Mouse (Mus musculus) neural tube, embryonic 14.5 days (tissue): ENCODE data around the gene Rapgef5. TPM values are rescaled to one million over a fixed set of nuclear protein-coding genes. Genes with fewer than 3 reads are reported as not detected.

Experiments used
- ATAC-seq: fragments of 200-750 bp; cut with Nextera tagmentation; 2 replicates; pipeline ENCODE4 v1.8.0; 2017; ENCODE audit warnings: low read depth, mild to moderate bottlenecking, moderate TSS enrichment, moderate library complexity
- H3K27ac ChIP-seq: fragments of 300-500 bp; sonication (generic); 2 replicates; pipeline ENCODE4 v1.5.1; 2014; ENCODE audit warnings: low read depth, mild to moderate bottlenecking, control low read depth, low read length, moderate library complexity, mixed read lengths
- H3K27me3 ChIP-seq: fragments of 300-500 bp; sonication (generic); 2 replicates; pipeline ENCODE4 v1.6.1; 2014; ENCODE audit warnings: low read length; ENCODE audit not compliant: control insufficient read depth, insufficient read depth
- H3K36me3 ChIP-seq: fragments of 300-500 bp; sonication (generic); 2 replicates; pipeline ENCODE4 v1.6.1; 2014; ENCODE audit warnings: low read length, mixed read lengths; ENCODE audit not compliant: control insufficient read depth, insufficient read depth
- H3K4me1 ChIP-seq: fragments of 300-500 bp; sonication (generic); 2 replicates; pipeline ENCODE4 v1.6.1; 2014; ENCODE audit warnings: low read length; ENCODE audit not compliant: control insufficient read depth, insufficient read depth
- H3K4me2 ChIP-seq: fragments of 300-500 bp; sonication (generic); 2 replicates; pipeline ENCODE4 v1.6.1; 2014; ENCODE audit warnings: mild to moderate bottlenecking, low read depth, low read length, control low read depth
- H3K4me3 ChIP-seq: fragments of 300-500 bp; sonication (generic); 2 replicates; pipeline ENCODE4 v1.5.1; 2014; ENCODE audit warnings: low read depth, low read length, control low read depth, mixed read lengths
- H3K9ac ChIP-seq: fragments of 300-500 bp; sonication (generic); replicated peaks from 2 replicates; pipeline ENCODE4 v1.6.1; 2014; ENCODE audit warnings: low read depth, mild to moderate bottlenecking, control low read depth, low read length, mixed read lengths
- H3K9me3 ChIP-seq: fragments of 300-500 bp; sonication (generic); 2 replicates; pipeline ENCODE4 v1.6.1; 2016; ENCODE audit warnings: low read length; ENCODE audit not compliant: control insufficient read depth
- WGBS: fragments of 180-500 bp; shearing (Covaris S2); extraction: QIAGEN DNeasy Blood & Tissue Kit; methylation state at CpG from one replicate; pipeline ENCODE4 v1.1.7; 2014; 5-methylcytosine and 5-hydroxymethylcytosine counted together
- polyA plus RNA-seq: library from polyadenylated mRNA; unstranded; fragments of >200 nt; fragmentation: Nextera tagmentation; extraction: Ambion mirVana; gene quantifications from 2 replicates; pipeline ENCODE4 v1.2.1, GENCODE M21; 2014

Rapgef5 gene
- polyA plus RNA-seq, 1 experiment from 2014 or later: 39.4 TPM

DNA sequence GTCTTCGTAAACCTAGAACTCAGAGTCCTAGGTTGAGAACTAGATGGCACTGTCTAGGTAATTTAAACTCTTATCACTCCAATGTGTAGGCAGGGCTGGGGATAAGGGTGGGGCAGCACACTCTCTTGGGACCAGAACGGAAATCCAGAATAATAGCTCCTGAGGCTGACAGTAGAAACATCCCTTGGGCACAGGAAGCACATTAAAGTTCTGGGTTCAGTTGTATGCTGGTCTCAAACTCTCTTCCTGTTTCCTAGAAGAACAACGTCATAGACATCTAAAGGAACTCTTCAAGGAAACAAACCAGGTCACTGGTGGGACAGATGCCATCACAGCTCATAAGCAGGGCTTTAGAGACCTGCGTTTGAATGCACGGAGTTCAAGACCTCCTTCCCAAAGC is 17.0 kb upstream of the Rapgef5 start:
- no peak for ATAC-seq
- Histone ChIP-seq H3K9ac (no peak overlapping the region), H3K4me2 (no peak overlapping the region), H3K36me3 (no peaks in the 10 kb centered on the region), H3K4me3 (no peak overlapping the region), H3K27me3 (no peaks in the 10 kb centered on the region), H3K27ac (no peak overlapping the region), H3K4me1 (no peaks in the 10 kb centered on the region), H3K9me3 (no peaks in the 10 kb centered on the region)
- 91% methylated on average over 5 of the region's 5 CpGs for WGBS

DNA sequence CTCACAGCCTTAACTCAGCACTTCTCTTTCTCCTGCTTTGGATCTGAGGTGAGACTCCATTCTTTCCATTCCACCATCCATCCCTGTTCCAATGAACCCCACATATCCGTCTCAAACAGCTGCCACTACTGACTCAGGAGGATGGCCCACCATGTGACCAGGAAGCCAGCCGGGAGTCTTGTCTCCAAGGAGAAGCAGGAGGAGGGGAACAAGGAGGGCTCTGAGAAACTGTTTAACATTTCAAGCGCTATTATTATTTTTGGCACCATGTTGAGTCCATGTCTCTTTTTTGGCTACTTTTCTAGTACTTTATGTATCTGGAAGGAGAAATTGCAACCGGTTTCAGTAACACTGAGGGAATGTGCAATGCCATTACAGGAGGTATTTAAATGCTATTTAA is 15.1 kb upstream of the Rapgef5 start:
- H3K4me3 ChIP-seq: no peak overlapping the region
- no peaks in the 10 kb centered on the region for H3K4me1 ChIP-seq
- no peaks in the 10 kb centered on the region for H3K27me3 ChIP-seq
- H3K27ac ChIP-seq: no peak overlapping the region
- H3K9ac ChIP-seq: no peak overlapping the region
- 69% methylated on average over 4 of the region's 4 CpGs for WGBS
- ATAC-seq: no peak
- no peaks in the 10 kb centered on the region for H3K36me3 ChIP-seq
- H3K9me3 ChIP-seq: no peaks in the 10 kb centered on the region
- no peak overlapping the region for H3K4me2 ChIP-seq

GRCm38 (mm10) chr12:117502834-117503233 is 13.4 kb upstream of the Rapgef5 start:
- Histone ChIP-seq H3K4me2 (no peak overlapping the region), H3K9me3 (no peaks in the 10 kb centered on the region), H3K36me3 (no peaks in the 10 kb centered on the region), H3K27ac (no peak overlapping the region), H3K9ac (no peak overlapping the region), H3K4me1 (no peaks in the 10 kb centered on the region), H3K27me3 (no peaks in the 10 kb centered on the region), H3K4me3 (no peak overlapping the region)
- ATAC-seq: no peak
- WGBS: 96% methylated on average over 3 of the region's 3 CpGs

- no peaks in the 10 kb centered on the region for H3K4me1 ChIP-seq
- no peaks in the 10 kb centered on the region for H3K9me3 ChIP-seq
- H3K27me3 ChIP-seq: no peaks in the 10 kb centered on the region
- ATAC-seq: no peak
- WGBS: 89% methylated on average over 2 of the region's 2 CpGs
- no peak overlapping the region for H3K27ac ChIP-seq
- no peak overlapping the region for H3K9ac ChIP-seq
- H3K4me3 ChIP-seq: no peak overlapping the region
- no peak overlapping the region for H3K4me2 ChIP-seq
- H3K36me3 ChIP-seq: no peaks in the 10 kb centered on the region
These were observed 11.1 kb upstream of the Rapgef5 start for GRCm38 (mm10) chr12:117505163-117505562.

- H3K36me3 ChIP-seq: no peaks in the 10 kb centered on the region
- H3K4me1 ChIP-seq: no peaks in the 10 kb centered on the region
- H3K4me3 ChIP-seq: no peak overlapping the region
- H3K4me2 ChIP-seq: no peak overlapping the region
- H3K27me3 ChIP-seq: no peaks in the 10 kb centered on the region
- H3K9ac ChIP-seq: no peak overlapping the region
- WGBS: 73% methylated on average over 1 of the region's 1 CpGs
- no peaks in the 10 kb centered on the region for H3K9me3 ChIP-seq
- ATAC-seq: no peak
- H3K27ac ChIP-seq: no peak overlapping the region
These were observed 8.5 kb upstream of the Rapgef5 start for GRCm38 (mm10) chr12:117507772-117508171.

GRCm38 (mm10) chr12:117509919-117510318 is 6.4 kb upstream of the Rapgef5 start:
- Histone ChIP-seq H3K27me3 (no peaks in the 10 kb centered on the region), H3K4me1 (peaks cover 7% of the 10 kb centered on the region; the same call in 1 of the 2 replicates), H3K27ac (no peak overlapping the region), H3K36me3 (no peaks in the 10 kb centered on the region), H3K9me3 (no peaks in the 10 kb centered on the region), H3K4me2 (no peak overlapping the region), H3K9ac (no peak overlapping the region), H3K4me3 (no peak overlapping the region)
- 55% methylated on average over 2 of the region's 2 CpGs for WGBS
- ATAC-seq: no peak

DNA sequence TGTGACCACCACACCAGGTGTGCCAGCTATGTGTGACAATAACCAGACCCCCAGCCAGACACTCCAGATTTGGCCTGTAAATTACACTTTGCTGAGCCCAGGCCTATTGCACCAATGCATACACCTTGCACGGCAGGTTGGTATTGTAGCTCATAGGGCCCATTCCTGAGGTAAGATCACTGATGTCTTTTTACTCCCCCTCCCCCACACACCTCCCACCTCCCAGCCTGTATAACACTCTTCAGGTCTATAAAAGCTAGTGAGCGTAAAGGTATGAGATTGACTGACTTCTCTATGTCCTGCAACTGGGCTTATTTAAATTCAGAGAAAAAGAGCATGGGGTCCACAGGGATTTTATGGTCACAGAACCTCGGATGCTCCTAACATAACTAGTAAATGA is 3.8 kb upstream of the Rapgef5 start:
- Histone ChIP-seq H3K9ac (no peak overlapping the region), H3K9me3 (no peaks in the 10 kb centered on the region), H3K27me3 (no peaks in the 10 kb centered on the region), H3K4me3 (no peak overlapping the region), H3K4me1 (peaks cover 7% of the 10 kb centered on the region; the same call in 1 of the 2 replicates), H3K36me3 (no peaks in the 10 kb centered on the region), H3K4me2 (no peak overlapping the region), H3K27ac (no peak overlapping the region; the same call in 1 of the 2 replicates)
- 54% methylated on average over 3 of the region's 3 CpGs for WGBS
- peak; percentile 41; the same call in 1 of the 2 replicates for ATAC-seq

DNA sequence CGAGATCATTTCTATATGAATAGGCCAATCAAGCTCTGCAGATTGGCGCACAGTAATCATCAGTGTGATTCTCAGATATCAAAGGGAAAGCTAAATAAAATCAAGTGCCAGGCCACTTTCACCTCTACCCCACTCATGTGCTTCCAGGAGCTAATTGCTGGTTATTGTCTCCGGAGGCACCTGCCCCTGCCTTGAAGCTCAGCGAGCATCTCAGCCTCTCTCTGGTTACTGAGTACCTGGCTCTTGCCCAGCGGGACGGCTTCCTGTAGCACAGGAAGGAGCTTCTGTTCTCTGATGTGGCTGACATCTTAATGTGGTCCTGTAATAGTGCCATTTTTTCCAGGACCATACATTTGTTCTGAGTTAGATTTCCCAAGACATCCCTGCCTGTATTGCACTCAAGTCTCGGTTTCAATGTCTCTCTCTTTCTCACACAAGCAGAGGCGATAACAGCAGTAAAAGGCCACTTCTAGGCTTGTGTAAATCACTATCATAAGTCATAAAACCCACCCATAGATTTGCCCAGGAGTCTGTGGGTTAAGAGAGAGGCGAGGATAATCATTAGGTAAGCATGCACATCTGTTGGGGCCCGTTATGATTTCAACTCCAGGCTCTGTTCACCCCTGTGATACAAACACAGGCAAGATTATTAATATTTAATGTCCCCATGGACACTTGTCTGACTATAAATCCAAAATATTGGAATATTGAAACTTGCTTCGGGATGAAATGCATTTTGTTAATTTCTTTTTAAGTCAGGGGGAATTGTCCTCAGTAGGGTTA is 2.9 kb upstream of the Rapgef5 start:
- Histone ChIP-seq H3K27me3 (no peaks in the 10 kb centered on the region), H3K4me1 (peaks cover 7% of the 10 kb centered on the region; the same call in 1 of the 2 replicates), H3K4me3 (no peak overlapping the region), H3K27ac (no peak overlapping the region; the same call in 1 of the 2 replicates), H3K4me2 (no peak overlapping the region), H3K9me3 (no peaks in the 10 kb centered on the region), H3K36me3 (no peaks in the 10 kb centered on the region), H3K9ac (no peak overlapping the region)
- ATAC-seq: peak; percentile 61
- WGBS: 41% methylated on average over 11 of the region's 11 CpGs

GRCm38 (mm10) chr12:117517275-117517936 is 1.1 kb downstream of the Rapgef5 start:
- no peaks in the 10 kb centered on the region for H3K27me3 ChIP-seq
- no peak for ATAC-seq
- no peak overlapping the region for H3K27ac ChIP-seq
- no peaks in the 10 kb centered on the region for H3K36me3 ChIP-seq
- no peak overlapping the region for H3K4me3 ChIP-seq
- peaks cover 7% of the 10 kb centered on the region; the same call in 1 of the 2 replicates for H3K4me1 ChIP-seq
- no peak overlapping the region for H3K4me2 ChIP-seq
- WGBS: 73% methylated on average over 14 of the region's 14 CpGs
- no peak overlapping the region for H3K9ac ChIP-seq
- no peaks in the 10 kb centered on the region for H3K9me3 ChIP-seq
